Mouse (Mus musculus): ENCODE results near the gene Clcc1. TPM values are rescaled to one million over a fixed set of nuclear protein-coding genes. Genes with fewer than 3 reads are reported as not detected.
A peak's percentile ranks its signal among the peaks of the same experiment; 100 is the strongest.

Gene Clcc1
- polyA plus RNA-seq, 1 experiment from 2014 or later = 40.2 TPM

DNA sequence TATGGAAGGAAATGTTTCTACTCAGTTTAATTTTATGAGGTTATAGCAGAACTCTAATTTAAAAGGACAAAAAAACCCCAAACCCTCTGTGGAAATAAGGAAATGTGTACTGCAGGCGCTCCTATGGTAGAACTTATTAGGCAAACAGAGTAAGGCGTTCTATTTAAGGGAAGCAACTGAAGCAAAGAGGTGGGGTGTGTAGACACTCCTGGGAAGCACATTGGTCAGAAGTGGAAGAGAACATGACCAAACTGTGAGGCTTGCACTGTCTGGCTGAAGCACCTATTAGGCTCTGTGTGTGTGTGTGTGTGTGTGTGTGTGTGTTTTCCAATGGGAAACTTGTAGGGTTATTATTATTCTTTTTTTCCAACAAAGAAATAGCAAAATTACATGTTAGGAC lies 65.6 kb downstream of the Clcc1 start:
- ATAC-seq (ENCODE audit: low FRiP score) = no peak

DNA sequence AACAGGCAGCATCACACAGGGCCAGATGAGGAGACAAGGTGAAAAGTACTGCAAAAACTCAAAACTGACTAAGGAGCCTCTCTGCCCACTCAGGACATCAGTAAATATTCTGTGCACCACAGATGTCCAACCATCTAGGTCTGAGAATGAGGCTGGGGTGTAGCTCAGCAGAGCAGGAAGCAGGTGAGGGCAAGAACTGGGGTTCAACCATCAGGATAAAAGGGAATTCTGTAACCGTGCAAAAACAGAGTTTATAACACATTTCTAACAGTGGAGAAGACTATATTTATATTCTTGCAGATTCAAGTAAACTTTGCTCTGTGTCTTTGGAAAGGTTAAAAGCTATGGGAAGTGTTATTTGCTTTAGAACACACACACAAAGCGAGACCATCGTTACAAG lies 66.0 kb downstream of the Clcc1 start:
- Histone ChIP-seq H3K27me3 (ENCODE audit: control insufficient read depth, insufficient read depth, low read length) (no peaks in the 10 kb centered on the region), H3K4me1 (replicated peaks; ENCODE audit: control insufficient read depth, insufficient read depth, low read length) (peaks cover 19% of the 10 kb centered on the region; the same call in 1 of the 2 replicates), H3K9me3 (ENCODE audit: control insufficient read depth, low read length) (no peaks in the 10 kb centered on the region), H3K36me3 (replicated peaks; ENCODE audit: control insufficient read depth, insufficient read depth) (no peaks in the 10 kb centered on the region), H3K27ac (no peak overlapping the region), H3K4me3 (replicated peaks; ENCODE audit: low read length) (no peak overlapping the region), H3K9ac (no peak overlapping the region), H3K4me2 (replicated peaks) (peak overlapping the region; percentile 65; the same call in 1 of the 2 replicates)
- ATAC-seq (ENCODE audit: low FRiP score) (no peak), DNase-seq (ENCODE audit: low spot score) (no peak)
- WGBS = 91% methylated on average over 3 of the region's 3 CpGs

More for the DNA sequence above, 65.6 kb downstream of the Clcc1 start:
- Histone ChIP-seq H3K36me3 (replicated peaks; ENCODE audit: control insufficient read depth, insufficient read depth) (no peaks in the 10 kb centered on the region), H3K9me3 (ENCODE audit: control insufficient read depth, low read length) (no peaks in the 10 kb centered on the region), H3K4me2 (replicated peaks) (no peak overlapping the region), H3K4me3 (replicated peaks; ENCODE audit: low read length) (no peak overlapping the region), H3K27me3 (ENCODE audit: control insufficient read depth, insufficient read depth, low read length) (no peaks in the 10 kb centered on the region), H3K9ac (no peak overlapping the region), H3K27ac (no peak overlapping the region), H3K4me1 (replicated peaks; ENCODE audit: control insufficient read depth, insufficient read depth, low read length) (peaks cover 19% of the 10 kb centered on the region; the same call in 1 of the 2 replicates)
- DNase-seq (ENCODE audit: low spot score) = no peak
- WGBS = 93% methylated on average over 2 of the region's 2 CpGs

DNA sequence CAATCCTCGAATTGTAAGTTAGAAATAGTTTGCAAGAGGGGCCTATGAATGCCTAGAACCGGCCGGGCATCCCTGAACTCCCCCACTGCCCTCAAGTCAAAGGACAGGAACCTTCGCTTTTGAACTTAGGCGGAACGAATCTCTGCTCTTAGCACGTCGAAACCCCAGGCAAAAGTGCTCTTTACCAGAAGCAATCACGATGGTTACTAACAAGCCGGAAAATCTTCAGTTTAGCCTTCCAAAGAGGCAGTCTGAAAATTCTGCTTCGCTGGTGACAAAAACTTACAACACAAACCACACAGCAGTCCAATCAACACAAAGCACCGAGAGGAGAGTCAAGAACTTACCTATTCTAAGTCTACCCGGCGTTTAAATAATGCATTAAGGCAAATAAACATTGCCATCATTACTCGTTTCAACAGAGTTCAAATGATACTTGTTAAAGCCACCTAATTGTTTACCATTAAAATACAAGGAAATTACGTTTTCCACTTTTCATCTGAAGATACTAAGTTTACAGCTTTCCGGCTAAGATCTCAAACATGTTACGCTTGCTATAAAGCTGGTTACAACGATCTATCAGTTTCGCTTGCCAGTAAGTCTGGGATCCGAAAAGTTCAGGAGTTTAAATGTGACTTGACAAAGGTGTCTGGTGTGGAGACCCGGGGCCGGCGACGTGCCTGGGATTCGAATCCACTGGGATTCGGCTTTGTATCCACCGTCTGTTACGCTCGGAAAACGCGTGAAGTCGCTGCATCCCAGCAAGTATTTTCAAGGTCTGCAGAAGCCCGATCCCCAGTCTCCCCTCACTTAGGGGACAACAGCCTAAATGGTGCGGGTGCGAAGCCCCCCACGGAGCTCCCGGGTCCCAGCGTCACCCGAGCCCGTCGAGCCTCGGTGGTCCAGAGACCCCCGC lies 67.6 kb downstream of the Clcc1 start:
- DNase-seq (ENCODE audit: low spot score) (peak; percentile 70), ATAC-seq (ENCODE audit: low FRiP score) (no peak)
- Histone ChIP-seq H3K4me1 (replicated peaks; ENCODE audit: control insufficient read depth, insufficient read depth, low read length) (peaks cover 19% of the 10 kb centered on the region; the same call in 1 of the 2 replicates), H3K9me3 (ENCODE audit: control insufficient read depth, low read length) (no peaks in the 10 kb centered on the region), H3K4me3 (replicated peaks; ENCODE audit: low read length) (peak overlapping the region; percentile 70), H3K9ac (peak overlapping the region; percentile 72), H3K27me3 (ENCODE audit: control insufficient read depth, insufficient read depth, low read length) (no peaks in the 10 kb centered on the region), H3K4me2 (replicated peaks) (peak overlapping the region; percentile 65), H3K27ac (no peak overlapping the region; the same call in none of the 2 replicates), H3K36me3 (replicated peaks; ENCODE audit: control insufficient read depth, insufficient read depth) (no peaks in the 10 kb centered on the region)
- under 1% methylated on average over 44 of the region's 44 CpGs for WGBS

DNA sequence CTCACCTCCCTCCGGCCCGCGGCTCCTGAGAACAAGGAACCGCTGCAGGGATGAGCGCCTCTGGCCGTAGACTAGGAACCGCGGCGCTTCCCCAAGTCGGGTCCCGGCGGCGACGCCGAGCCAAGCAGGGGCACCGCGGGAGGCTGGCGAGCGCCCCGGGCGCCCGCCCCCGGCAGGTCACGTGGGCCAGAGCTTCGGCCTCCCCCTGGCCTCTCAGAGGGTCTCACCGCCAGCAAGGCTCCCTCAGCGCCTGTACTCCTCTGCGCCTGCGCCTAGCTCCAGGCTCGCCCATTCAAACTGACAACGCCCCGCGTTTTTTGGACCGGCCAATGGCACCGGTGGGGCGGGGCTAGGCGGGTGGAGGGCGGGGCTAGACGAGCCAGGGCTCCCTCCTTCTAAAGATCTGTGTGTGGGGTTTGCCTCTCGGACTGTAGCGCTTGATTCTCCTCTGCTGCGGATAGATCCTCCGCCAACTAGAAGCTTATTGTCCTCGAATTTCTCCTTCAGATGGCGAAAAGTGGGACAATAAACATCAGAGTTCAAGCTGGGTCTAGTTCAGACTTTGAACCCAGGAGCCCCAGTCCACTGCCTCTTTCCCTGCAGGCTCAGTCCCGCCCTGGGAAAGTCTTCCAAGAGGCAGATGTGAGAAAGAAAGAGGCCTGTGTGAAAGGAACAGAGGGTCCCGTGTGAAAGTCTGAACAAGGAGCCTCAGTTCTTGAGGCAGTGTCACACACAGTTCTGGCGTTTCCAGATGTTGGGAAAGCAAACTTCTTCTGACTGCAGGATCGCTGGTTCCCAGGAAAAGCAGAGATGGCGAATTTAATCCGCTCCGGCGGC lies 68.5 kb downstream of the Clcc1 start, which contains the start of gene Gpsm2:
Gene Gpsm2, minus strand, starts transcription at position 274 of the 837 bp plus-strand sequence.
- Histone ChIP-seq H3K9ac (peak within 1 kb of the TSS; percentile 72), H3K36me3 (replicated peaks; ENCODE audit: control insufficient read depth, insufficient read depth) (no peaks in the 10 kb centered on the region), H3K27ac (peak within 1 kb of the TSS; percentile 69), H3K27me3 (ENCODE audit: control insufficient read depth, insufficient read depth, low read length) (no peaks in the 10 kb centered on the region), H3K4me2 (replicated peaks) (peak within 1 kb of the TSS; percentile 65), H3K9me3 (ENCODE audit: control insufficient read depth, low read length) (no peaks in the 10 kb centered on the region), H3K4me3 (replicated peaks; ENCODE audit: low read length) (peak within 1 kb of the TSS; percentile 70), H3K4me1 (replicated peaks; ENCODE audit: control insufficient read depth, insufficient read depth, low read length) (peaks cover 19% of the 10 kb centered on the region; the same call in 1 of the 2 replicates)
- peak; percentile 97 for DNase-seq (ENCODE audit: low spot score)
- WGBS = 3% methylated on average over 42 of the region's 53 CpGs
- peak; percentile 97 for ATAC-seq (ENCODE audit: low FRiP score)

DNA sequence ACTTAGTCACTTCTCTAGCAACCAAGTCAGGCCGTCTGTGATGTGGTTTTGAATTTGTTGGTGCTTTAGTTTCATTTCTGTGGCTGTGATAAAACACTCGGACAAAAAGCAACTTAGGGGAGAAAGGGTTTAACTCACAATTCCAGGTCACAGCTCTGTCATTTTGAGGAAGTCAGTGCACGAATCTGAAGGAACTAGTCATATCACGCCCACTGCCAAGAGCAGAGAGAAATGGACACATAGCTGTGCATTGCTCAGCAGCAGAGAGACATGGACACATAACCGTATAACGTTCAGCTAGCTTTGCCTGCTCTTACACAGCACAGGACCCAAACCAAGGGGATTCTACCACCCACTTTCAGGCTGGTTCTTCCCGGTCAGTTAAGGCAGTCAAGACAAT lies 72.7 kb downstream of the Clcc1 start:
- no peaks in the 10 kb centered on the region for H3K27me3 ChIP-seq (ENCODE audit: control insufficient read depth, insufficient read depth, low read length)
- WGBS = 87% methylated on average over 7 of the region's 7 CpGs
- ATAC-seq (ENCODE audit: low FRiP score) (no peak), DNase-seq (ENCODE audit: low spot score) (no peak)
- H3K27ac ChIP-seq = no peak overlapping the region
- no peaks in the 10 kb centered on the region for H3K36me3 ChIP-seq (replicated peaks; ENCODE audit: control insufficient read depth, insufficient read depth)
- H3K9ac ChIP-seq = no peak overlapping the region
- no peak overlapping the region for H3K4me3 ChIP-seq (replicated peaks; ENCODE audit: low read length)
- H3K4me2 ChIP-seq (replicated peaks) = no peak overlapping the region
- H3K4me1 ChIP-seq (replicated peaks; ENCODE audit: control insufficient read depth, insufficient read depth, low read length) = peaks cover 7% of the 10 kb centered on the region; the same call in 1 of the 2 replicates
- no peaks in the 10 kb centered on the region for H3K9me3 ChIP-seq (ENCODE audit: control insufficient read depth, low read length)

DNA sequence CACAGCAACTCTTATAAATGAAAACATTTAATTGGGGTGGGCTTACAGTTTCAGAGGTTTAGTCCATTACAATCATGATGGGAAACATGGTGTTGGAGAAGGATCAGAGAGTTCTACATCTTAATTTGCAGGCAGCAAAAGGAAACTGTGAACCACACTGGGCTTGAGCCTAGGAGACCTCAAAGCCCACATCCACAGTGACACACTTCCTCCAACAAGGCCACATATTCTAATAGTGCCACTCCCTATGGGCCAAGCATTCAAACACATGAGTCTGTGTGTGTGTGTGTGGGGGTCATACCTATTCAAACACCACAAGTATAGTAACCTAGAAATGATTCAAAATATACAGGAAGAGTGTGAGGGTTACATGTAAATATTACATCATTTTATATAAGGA lies 73.6 kb downstream of the Clcc1 start:
- DNase-seq (ENCODE audit: low spot score) (no peak), ATAC-seq (ENCODE audit: low FRiP score) (no peak)
- H3K4me2 ChIP-seq (replicated peaks) = no peak overlapping the region
- peaks cover 7% of the 10 kb centered on the region; the same call in 1 of the 2 replicates for H3K4me1 ChIP-seq (replicated peaks; ENCODE audit: control insufficient read depth, insufficient read depth, low read length)
- no peak overlapping the region for H3K27ac ChIP-seq
- H3K4me3 ChIP-seq (replicated peaks; ENCODE audit: low read length) = no peak overlapping the region
- no peaks in the 10 kb centered on the region for H3K27me3 ChIP-seq (ENCODE audit: control insufficient read depth, insufficient read depth, low read length)
- no peak overlapping the region for H3K9ac ChIP-seq
- H3K9me3 ChIP-seq (ENCODE audit: control insufficient read depth, low read length) = no peaks in the 10 kb centered on the region
- H3K36me3 ChIP-seq (replicated peaks; ENCODE audit: control insufficient read depth, insufficient read depth) = no peaks in the 10 kb centered on the region

DNA sequence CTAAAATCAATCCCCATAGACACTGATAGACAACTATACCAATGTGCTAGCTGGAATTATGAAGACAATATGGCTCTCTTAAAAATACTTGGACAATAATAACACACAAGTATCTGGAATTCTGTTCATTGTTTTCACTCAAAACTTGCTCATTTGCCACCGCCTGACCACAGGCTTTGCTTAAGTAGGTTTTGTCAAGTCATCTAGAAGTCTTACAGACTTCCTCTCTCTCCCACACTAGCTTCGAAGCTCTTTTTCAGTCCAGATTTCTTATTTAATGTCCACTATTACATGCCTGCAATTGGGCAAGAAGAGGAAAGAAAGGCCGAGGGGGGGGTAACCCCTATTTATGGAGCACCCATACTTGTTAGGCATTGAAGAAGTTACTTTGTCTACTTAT lies 74.1 kb downstream of the Clcc1 start:
- 98% methylated on average over 3 of the region's 3 CpGs for WGBS
- Histone ChIP-seq H3K4me1 (replicated peaks; ENCODE audit: control insufficient read depth, insufficient read depth, low read length) (peaks cover 3% of the 10 kb centered on the region; the same call in 1 of the 2 replicates), H3K36me3 (replicated peaks; ENCODE audit: control insufficient read depth, insufficient read depth) (no peaks in the 10 kb centered on the region), H3K4me3 (replicated peaks; ENCODE audit: low read length) (no peak overlapping the region), H3K9ac (no peak overlapping the region), H3K9me3 (ENCODE audit: control insufficient read depth, low read length) (no peaks in the 10 kb centered on the region), H3K4me2 (replicated peaks) (no peak overlapping the region), H3K27me3 (ENCODE audit: control insufficient read depth, insufficient read depth, low read length) (no peaks in the 10 kb centered on the region), H3K27ac (no peak overlapping the region)
- ATAC-seq (ENCODE audit: low FRiP score) (no peak), DNase-seq (ENCODE audit: low spot score) (no peak)
